Mouse (Mus musculus) G1E (cell line): Measurements from ENCODE around the gene Prl3c1. TPM values are rescaled to one million over a fixed set of nuclear protein-coding genes. Genes with fewer than 3 reads are reported as not detected.
"Not testable (repeated sequence)": the region's sequence is repeated elsewhere in the genome, so short reads cannot be mapped to it uniquely, and the experiment has no call there.

Experiments
- ATAC-seq: 2 replicates; pipeline ENCODE4 v1.8.0; 2016; ENCODE audit warnings: mild to moderate bottlenecking; ENCODE audit not compliant: insufficient number of reproducible peaks, poor library complexity, low FRiP score, severe bottlenecking; ENCODE audit errors: extremely low read depth
- DNase-seq: peaks from one replicate; pipeline ENCODE4 v3.0.0; 2012; ENCODE audit warnings: low spot score
- H3K27me3 ChIP-seq: 2 replicates; pipeline ENCODE4 v1.6.1; 2012; ENCODE audit warnings: mild to moderate bottlenecking, low read length, inconsistent platforms; ENCODE audit not compliant: insufficient read depth
- H3K36me3 ChIP-seq: replicated peaks from 2 replicates; pipeline ENCODE3; 2012; ENCODE audit warnings: mild to moderate bottlenecking, inconsistent platforms
- H3K4me1 ChIP-seq: 2 replicates; pipeline ENCODE4 v1.6.1; 2012; ENCODE audit warnings: low read depth, low read length, inconsistent platforms, mixed read lengths; ENCODE audit not compliant: insufficient read depth
- H3K4me3 ChIP-seq: 2 replicates; pipeline ENCODE4 v1.5.1; 2012; ENCODE audit warnings: low read depth, mild to moderate bottlenecking, inconsistent platforms, low read length, moderate library complexity, mixed read lengths
- H3K9me3 ChIP-seq: replicated peaks from 2 replicates; pipeline ENCODE4 v1.6.1; 2012; ENCODE audit warnings: inconsistent platforms
- CTCF ChIP-seq: IDR thresholded peaks from 2 replicates; pipeline ENCODE4 v1.5.1; 2012; ENCODE audit warnings: low read depth, low read length, inconsistent platforms, mixed read lengths
- GATA1 ChIP-seq: IDR thresholded peaks from 2 replicates; pipeline ENCODE4 v1.6.1; 2012; ENCODE audit warnings: borderline replicate concordance, low read length, inconsistent platforms, mixed read lengths
- GATA2 ChIP-seq: IDR thresholded peaks from 2 replicates; pipeline ENCODE4 v1.6.1; 2012; ENCODE audit warnings: low read depth, low read length, inconsistent platforms, borderline replicate concordance
- POLR2AphosphoS5 ChIP-seq: IDR thresholded peaks from 2 replicates; pipeline ENCODE4 v1.6.1; 2012; ENCODE audit warnings: low read depth, low read length, inconsistent platforms; ENCODE audit not compliant: insufficient replicate concordance
- TAL1 ChIP-seq: conservative IDR thresholded peaks from 2 replicates; pipeline ENCODE4 v1.6.1; 2012; ENCODE audit warnings: low read depth, low read length, inconsistent platforms, mixed read lengths
- polyA plus RNA-seq: library from polyadenylated mRNA; stranded (reverse); fragments of >175 nt; gene quantifications from 2 replicates; pipeline ENCODE4 v1.2.3, GENCODE M21; 2012
- total RNA-seq, 2 experiments: library from RNA; stranded (forward) in 1 of 2; stranded (reverse) in 1 of 2; fragments of 200-1000 nt in 1 of 2; fragments of >200 nt in 1 of 2; fragmentation: Nextera tagmentation in 1 of 2; gene quantifications; 2 replicates each; pipeline ENCODE4 v1.2.3; 2014 to 2017

Prl3c1 gene
- total RNA-seq (2014; fragmentation: Nextera tagmentation) (not detected in 2 replicates), total RNA-seq (2017) (not detected in 2 replicates), polyA plus RNA-seq (not detected in 2 replicates)

DNA sequence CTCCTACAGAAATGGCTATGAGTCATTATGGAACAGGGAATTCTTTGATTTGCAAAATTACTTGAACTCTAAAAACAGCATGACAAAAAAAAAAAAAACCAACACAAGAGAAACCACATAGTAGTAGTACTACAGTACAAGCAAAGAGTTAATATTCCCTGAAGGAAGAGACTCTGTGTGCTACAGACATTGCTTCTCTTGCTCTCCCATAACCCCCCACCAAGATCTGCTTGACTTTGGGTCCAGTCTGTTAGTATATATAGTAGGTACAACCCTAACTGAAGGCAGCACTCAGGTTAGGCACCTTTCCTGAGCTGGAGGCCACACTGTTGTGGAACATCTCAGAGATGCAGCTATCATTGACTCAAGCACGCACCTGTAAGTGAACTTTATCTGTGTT is at the start of gene Prl3c1:
Prl3c1 (plus strand) TSS at position 301 of the 400 bp plus-strand sequence.
- no peaks in the 10 kb centered on the region for H3K36me3 ChIP-seq
- DNase-seq (no peak), ATAC-seq (no peak)
- no peaks in the 10 kb centered on the region for H3K4me1 ChIP-seq
- H3K27me3 ChIP-seq: no peaks in the 10 kb centered on the region
- no peak within 1 kb of the TSS for H3K4me3 ChIP-seq
- H3K9me3 ChIP-seq: peaks cover 6% of the 10 kb centered on the region; the same call in 1 of the 2 replicates
- no peak for TF ChIP-seq CTCF
- no peak for TF ChIP-seq GATA1
- no peak for TF ChIP-seq GATA2
- TF ChIP-seq TAL1: no peak
- no peak for TF ChIP-seq POLR2AphosphoS5

DNA sequence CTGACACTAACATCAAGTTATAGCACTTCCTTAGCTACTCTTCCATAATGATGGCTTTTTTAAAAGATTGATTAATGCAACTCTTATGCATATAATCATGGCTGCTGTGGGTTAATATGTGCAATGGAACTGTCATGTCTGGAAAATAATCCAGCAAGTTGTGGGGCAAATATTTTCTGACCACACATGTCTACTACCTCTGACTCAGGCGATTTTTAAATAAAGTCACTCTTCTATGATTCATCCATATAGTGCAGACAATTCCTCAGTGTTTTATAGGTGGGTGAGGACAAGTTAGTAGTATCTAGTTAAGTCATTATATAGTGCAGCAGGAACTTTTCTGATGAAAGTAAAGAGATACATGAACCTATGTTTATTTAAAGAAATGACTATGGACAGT is 48.2 kb upstream of the Prl3c1 start:
- no peaks in the 10 kb centered on the region for H3K36me3 ChIP-seq
- TF ChIP-seq GATA2: no peak
- ATAC-seq (no peak), DNase-seq (no peak)
- no peaks in the 10 kb centered on the region for H3K4me1 ChIP-seq
- H3K4me3 ChIP-seq: no peak overlapping the region
- no peaks in the 10 kb centered on the region for H3K27me3 ChIP-seq
- H3K9me3 ChIP-seq: no peaks in the 10 kb centered on the region

DNA sequence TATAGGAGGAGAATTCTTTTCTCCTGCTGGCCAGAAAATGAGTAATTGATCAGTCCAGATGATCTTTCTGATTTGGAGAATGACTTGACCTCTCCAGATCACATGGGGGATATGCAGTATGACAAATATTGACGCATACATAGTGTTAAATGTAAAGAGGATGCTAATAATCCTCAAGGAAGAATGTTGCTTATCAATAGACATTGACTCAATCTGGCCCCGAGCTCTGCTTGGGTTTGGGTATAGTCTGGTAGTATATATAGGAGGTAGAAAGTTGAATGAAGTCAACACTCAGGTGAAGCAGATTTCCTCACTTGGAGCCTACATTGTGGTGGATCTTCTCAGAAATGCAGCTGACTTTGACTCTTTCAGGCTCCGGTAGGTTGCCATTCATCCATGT is 40.0 kb upstream of the Prl3c1 start, which contains the start of gene Prl3d3:
Prl3d3 (plus strand) TSS at position 301 of the 400 bp plus-strand sequence.
- not testable (repeated sequence) for H3K4me3 ChIP-seq, ATAC-seq, H3K4me1 ChIP-seq, DNase-seq, H3K9me3 ChIP-seq, H3K36me3 ChIP-seq, H3K27me3 ChIP-seq

DNA sequence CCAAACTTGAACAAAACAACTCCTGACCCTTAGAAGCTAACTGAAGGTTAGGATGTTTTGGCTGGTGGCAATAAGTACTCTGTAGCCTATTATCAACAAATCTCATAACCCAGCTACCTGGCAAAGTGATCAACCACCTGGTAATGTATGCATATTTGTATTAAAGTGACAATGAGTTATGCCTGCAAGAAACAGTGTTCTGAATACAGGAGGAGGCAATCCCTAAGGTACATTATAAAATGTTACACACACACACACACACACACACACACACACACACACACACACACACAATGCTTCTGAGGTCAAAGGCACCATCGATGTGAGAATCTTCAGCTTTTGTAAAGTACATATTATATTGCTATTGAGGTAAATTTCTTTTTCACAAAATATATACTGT is 45.1 kb downstream of the Prl3c1 start, which contains the start of gene Prl3b1:
Prl3b1 (plus strand) TSS at position 301 of the 400 bp plus-strand sequence.
- H3K4me3 ChIP-seq: no peak within 1 kb of the TSS
- H3K36me3 ChIP-seq: no peaks in the 10 kb centered on the region
- no peaks in the 10 kb centered on the region for H3K27me3 ChIP-seq
- no peak for TF ChIP-seq GATA2
- no peak for TF ChIP-seq POLR2AphosphoS5
- TF ChIP-seq TAL1: no peak
- TF ChIP-seq GATA1: no peak
- TF ChIP-seq CTCF: no peak
- DNase-seq (no peak), ATAC-seq (no peak)
- H3K4me1 ChIP-seq: no peaks in the 10 kb centered on the region
- H3K9me3 ChIP-seq: no peaks in the 10 kb centered on the region

Other genes with a start within 250 kb of the Prl3c1 start
- gene Prl, start 139.1 kb upstream of the Prl3c1 start, total RNA-seq (2014; fragmentation: Nextera tagmentation): not detected in 2 replicates
- gene Prl, start 139.1 kb upstream of the Prl3c1 start, total RNA-seq (2017): 0.98 TPM in 1 of 2 replicates, not detected in the other
- gene Prl, start 139.1 kb upstream of the Prl3c1 start, polyA plus RNA-seq: not detected in 2 replicates
- not detected in 2 replicates for gene Prl3d1, start 102.5 kb upstream of the Prl3c1 start, total RNA-seq (2014; fragmentation: Nextera tagmentation)
- not detected in 2 replicates for gene Prl3d1, start 102.5 kb upstream of the Prl3c1 start, total RNA-seq (2017)
- not detected in 2 replicates for gene Prl3d1, start 102.5 kb upstream of the Prl3c1 start, polyA plus RNA-seq
- not detected in 2 replicates for gene Prl3d2, start 75.0 kb upstream of the Prl3c1 start, total RNA-seq (2014; fragmentation: Nextera tagmentation)
- gene Prl3d2, start 75.0 kb upstream of the Prl3c1 start, total RNA-seq (2017): not detected in 2 replicates
- not detected in 2 replicates for gene Prl3d2, start 75.0 kb upstream of the Prl3c1 start, polyA plus RNA-seq
- gene Prl3d3, start 39.9 kb upstream of the Prl3c1 start, total RNA-seq (2014; fragmentation: Nextera tagmentation): not detected in 2 replicates
- not detected in 2 replicates for gene Prl3d3, start 39.9 kb upstream of the Prl3c1 start, total RNA-seq (2017)
- not detected in 2 replicates for gene Prl3d3, start 39.9 kb upstream of the Prl3c1 start, polyA plus RNA-seq
- not detected in 2 replicates for gene Prl3b1, start 45.2 kb downstream of the Prl3c1 start, total RNA-seq (2014; fragmentation: Nextera tagmentation)
- not detected in 2 replicates for gene Prl3b1, start 45.2 kb downstream of the Prl3c1 start, total RNA-seq (2017)
- not detected in 2 replicates for gene Prl3b1, start 45.2 kb downstream of the Prl3c1 start, polyA plus RNA-seq
- not detected in 2 replicates for gene Prl3a1, start 62.8 kb downstream of the Prl3c1 start, total RNA-seq (2014; fragmentation: Nextera tagmentation)
- gene Prl3a1, start 62.8 kb downstream of the Prl3c1 start, total RNA-seq (2017): not detected in 2 replicates
- gene Prl3a1, start 62.8 kb downstream of the Prl3c1 start, polyA plus RNA-seq: not detected in 2 replicates
- gene Prl6a1, start 116.0 kb downstream of the Prl3c1 start, total RNA-seq (2014; fragmentation: Nextera tagmentation): not detected in 2 replicates
- gene Prl6a1, start 116.0 kb downstream of the Prl3c1 start, total RNA-seq (2017): not detected in 2 replicates
- gene Prl6a1, start 116.0 kb downstream of the Prl3c1 start, polyA plus RNA-seq: not detected in 2 replicates
- gene Prl8a2, start 149.0 kb downstream of the Prl3c1 start, total RNA-seq (2014; fragmentation: Nextera tagmentation): not detected in 2 replicates
- not detected in 2 replicates for gene Prl8a2, start 149.0 kb downstream of the Prl3c1 start, total RNA-seq (2017)
- gene Prl8a2, start 149.0 kb downstream of the Prl3c1 start, polyA plus RNA-seq: not detected in 2 replicates
- gene Prl2b1, start 194.2 kb downstream of the Prl3c1 start, total RNA-seq (2014; fragmentation: Nextera tagmentation): not detected in 2 replicates
- gene Prl2b1, start 194.2 kb downstream of the Prl3c1 start, total RNA-seq (2017): not detected in 2 replicates
- not detected in 2 replicates for gene Prl2b1, start 194.2 kb downstream of the Prl3c1 start, polyA plus RNA-seq
- not detected in 2 replicates for gene Prl8a6, start 242.0 kb downstream of the Prl3c1 start, total RNA-seq (2014; fragmentation: Nextera tagmentation)
- gene Prl8a6, start 242.0 kb downstream of the Prl3c1 start, total RNA-seq (2017): not detected in 2 replicates
- gene Prl8a6, start 242.0 kb downstream of the Prl3c1 start, polyA plus RNA-seq: not detected in 2 replicates